In the genomic region with DNA sequence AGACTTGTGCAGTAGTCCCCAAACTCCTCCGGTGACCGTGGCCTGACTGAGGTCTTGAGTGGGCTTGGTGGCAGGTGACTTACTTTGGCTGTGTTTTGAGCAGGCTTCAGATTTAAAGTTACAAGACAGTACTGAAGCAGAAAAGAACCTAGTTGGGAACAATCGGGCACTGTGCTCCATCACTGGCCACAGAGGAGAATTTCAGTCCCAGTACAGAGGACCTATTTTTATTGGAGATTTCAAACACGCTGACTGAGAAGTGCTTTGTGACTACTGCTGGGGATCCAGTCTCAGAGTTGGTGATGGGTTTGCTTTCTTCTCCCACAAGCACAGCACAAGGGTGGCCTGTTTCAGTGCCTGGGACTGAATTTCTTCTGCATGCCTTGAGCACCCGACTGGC, we compare ENCODE assay signal across 9 mouse cellular contexts. TPM values are rescaled to one million over a fixed set of nuclear protein-coding genes. Genes with fewer than 3 reads are reported as not detected.
DNase-seq lines count a peak whose midpoint lies in the region; ATAC-seq and TF ChIP-seq lines count a peak whose summit lies in the region.
"Had no signal": no experiment of that assay in that cellular context is flagged by ENCODE, and none has a peak within 500 bp of the region (broad histone marks: within the 10 kb centered on the region; RNA-seq: fewer than 3 reads in every experiment).

No protein-coding gene starts in this region.

- H3K4me2 ChIP-seq in forebrain, embryonic 16.5 days (ENCODE audit: low read length) = peak overlapping the region; percentile 78

- H3K27ac ChIP-seq in forebrain, embryonic 16.5 days (ENCODE audit: low read length) = peak overlapping the region; percentile 60

- TF ChIP-seq CTCF in lung, adult 2 months (IDR thresholded peaks at IDR 0.05; ENCODE audit: insufficient read depth, low read length) = no peak

- peaks cover 9% of the 10 kb centered on the region for H3K4me1 ChIP-seq in forebrain, embryonic 16.5 days (replicated peaks; ENCODE audit: control insufficient read depth, insufficient read depth, low read length)
- no peaks in the 10 kb centered on the region for H3K4me1 ChIP-seq in lung, adult 2 months (ENCODE audit: control insufficient read depth, insufficient read depth, low read length)

- no peak for TF ChIP-seq POLR2A in lung, adult 2 months (IDR thresholded peaks at IDR 0.05; ENCODE audit: borderline replicate concordance, extremely low read depth, low read depth, low read length)

- H3K4me3 ChIP-seq in forebrain, embryonic 16.5 days (replicated peaks; ENCODE audit: low read length) = peak overlapping the region; percentile 59
- H3K4me3 ChIP-seq in lung, adult 2 months (replicated peaks; ENCODE audit: extremely low read depth, low read depth, low read length) = no peak overlapping the region

- peak; percentile 41 for ATAC-seq in forebrain, embryonic 16.5 days
- ATAC-seq in activated CD4-positive, CD25-positive, alpha-beta regulatory T cell, adult 4 months = no peak
- ATAC-seq: Patski had no signal

- WGBS in forebrain, embryonic 16.5 days = 35% methylated on average over 5 of the region's 5 CpGs
- WGBS in lung, adult 2 months = 60% methylated on average over 5 of the region's 5 CpGs

- H3K36me3 ChIP-seq in forebrain, embryonic 16.5 days (ENCODE audit: control insufficient read depth, insufficient read depth) = no peaks in the 10 kb centered on the region

- no peaks in the 10 kb centered on the region for H3K27me3 ChIP-seq in forebrain, embryonic 16.5 days (replicated peaks; ENCODE audit: control insufficient read depth, insufficient read depth, low read length)

- H3K9me3 ChIP-seq in forebrain, embryonic 16.5 days (ENCODE audit: control insufficient read depth, low read length) = no peaks in the 10 kb centered on the region

- peak overlapping the region; percentile 67 for H3K9ac ChIP-seq in forebrain, embryonic 16.5 days (replicated peaks; ENCODE audit: low read depth, low read length)

- peak; percentile 18 for DNase-seq in layer of hippocampus, adult 11-12 months (ENCODE audit: low spot score)
- no peak for DNase-seq in layer of hippocampus, adult 9-10 months (ENCODE audit: low spot score)
- peak; percentile 27 to 50 for DNase-seq in left cerebral cortex, postnatal 14 days (ENCODE audit: low spot score in 2 of 2)
- DNase-seq in right cerebral cortex, postnatal 25 days = peak; percentile 31
- DNase-seq in lung, adult 2 months = no peak
- DNase-seq in thymus, postnatal 36 days = no peak

- intact Hi-C loops in left cerebral cortex, postnatal 14 days (cut with DNase I) = no loop called here

RNA-seq across cellular contexts. Expression of gene Luzp2, which starts 1.1 kb away (rescaled TPM):
- polyA plus RNA-seq in forebrain, embryonic 16.5 days (2015; fragmentation: Nextera tagmentation; extraction: Ambion mirVana) = 24.0 and 29.4 TPM in 2 replicates
- 10 to 100 TPM; 89.0 to 97.9 TPM for total RNA-seq in left cerebral cortex, postnatal 14 days (2021)
- polyA plus RNA-seq in lung, adult 2 months (2012; rRNA removed) = 0.06 TPM in 1 of 2 replicates, not detected in the other
- polyA plus RNA-seq in activated CD4-positive, CD25-positive, alpha-beta regulatory T cell, adult 4 months (2017; shearing (Covaris generic)) = not detected

Comparison
In these comparisons a context has a peak if more than half of its experiments do, and no peak if none do; other contexts are left out.
1. DNase-seq: peak in layer of hippocampus, adult 11-12 months (single experiment), left cerebral cortex, postnatal 14 days (2 of 2) and right cerebral cortex, postnatal 25 days (single experiment); none in layer of hippocampus, adult 9-10 months (single experiment), lung, adult 2 months (single experiment) and thymus, postnatal 36 days (0 of 2).
2. RNA of gene Luzp2, which starts 1.1 kb away (polyA plus RNA-seq): 24.0 to 29.4 TPM in forebrain, embryonic 16.5 days; 0.06 TPM in lung, adult 2 months and not detected in activated CD4-positive, CD25-positive, alpha-beta regulatory T cell, adult 4 months; every median in the first group is over 10 times any median in the second.